Mouse (Mus musculus) hindbrain, postnatal 0 days (tissue): Measurements from ENCODE around the gene Tnfaip2. TPM values are rescaled to one million over a fixed set of nuclear protein-coding genes. Genes with fewer than 3 reads are reported as not detected.

Experiments
- ATAC-seq: fragments of 200-750 bp; cut with Nextera tagmentation; 2 replicates; pipeline ENCODE4 v1.8.0; 2017; ENCODE audit warnings: mild to moderate bottlenecking, moderate TSS enrichment, moderate library complexity
- DNase-seq: peaks from one replicate; pipeline ENCODE4 v3.0.0-alpha.2; 2015; ENCODE audit warnings: low spot score
- H3K27ac ChIP-seq: fragments of 300-500 bp; sonication (generic); 2 replicates; pipeline ENCODE4 v1.5.1; 2014; ENCODE audit warnings: mild to moderate bottlenecking
- H3K27me3 ChIP-seq: fragments of 300-500 bp; sonication (generic); 2 replicates; pipeline ENCODE4 v1.6.1; 2014; ENCODE audit warnings: low read length, mixed read lengths; ENCODE audit not compliant: insufficient read depth
- H3K36me3 ChIP-seq: fragments of 300-500 bp; sonication (generic); 2 replicates; pipeline ENCODE4 v1.6.1; 2014; ENCODE audit warnings: low read length, mixed read lengths; ENCODE audit not compliant: insufficient read depth
- H3K4me1 ChIP-seq: fragments of 300-500 bp; sonication (generic); 2 replicates; pipeline ENCODE4 v1.6.1; 2014; ENCODE audit warnings: antibody characterized with exemption, low read length, mixed read lengths; ENCODE audit not compliant: insufficient read depth
- H3K4me2 ChIP-seq: fragments of 300-500 bp; sonication (generic); 2 replicates; pipeline ENCODE4 v1.6.1; 2014; ENCODE audit warnings: low read depth, mild to moderate bottlenecking, low read length, moderate library complexity, mixed read lengths
- H3K4me3 ChIP-seq: fragments of 300-500 bp; sonication (generic); 2 replicates; pipeline ENCODE4 v1.5.1; 2014; ENCODE audit warnings: low read length
- H3K9ac ChIP-seq: fragments of 300-500 bp; sonication (generic); replicated peaks from 2 replicates; pipeline ENCODE4 v1.6.1; 2014; ENCODE audit warnings: mild to moderate bottlenecking, low read length, moderate library complexity, mixed read lengths
- H3K9me3 ChIP-seq: fragments of 300-500 bp; sonication (generic); 2 replicates; pipeline ENCODE4 v1.6.1; 2016; ENCODE audit warnings: low read length, mixed read lengths
- CTCF ChIP-seq: IDR thresholded peaks from 2 replicates; pipeline ENCODE4 v1.5.1; 2016; ENCODE audit warnings: antibody characterized with exemption, control low read depth, low read depth
- WGBS: fragments of 180-500 bp; shearing (Covaris S2); extraction: QIAGEN DNeasy Blood & Tissue Kit; methylation state at CpG from one replicate; pipeline ENCODE4 v1.1.7; 2014; 5-methylcytosine and 5-hydroxymethylcytosine counted together
- polyA plus RNA-seq: library from polyadenylated mRNA; unstranded; fragments of >200 nt; fragmentation: Nextera tagmentation; extraction: Ambion mirVana; gene quantifications from 2 replicates; pipeline ENCODE4 v1.2.1, GENCODE M21; 2015
- total RNA-seq: library from RNA; depleted of rRNA; stranded (reverse); fragments of >200 nt; gene quantifications from 2 replicates; pipeline ENCODE4 v1.2.3, GENCODE M21; 2014

Gene Tnfaip2
- total and polyA plus RNA-seq, 2 experiments from 2014 or later = 0.99 to 1.4 TPM

- H3K27ac ChIP-seq = no peak overlapping the region
- H3K36me3 ChIP-seq = no peaks in the 10 kb centered on the region
- no peak overlapping the region for H3K9ac ChIP-seq
- H3K4me1 ChIP-seq = peaks cover 12% of the 10 kb centered on the region; the same call in 1 of the 2 replicates
- DNase-seq = peak; percentile 74
- no peaks in the 10 kb centered on the region for H3K27me3 ChIP-seq
- WGBS = 6% methylated on average over 5 of the region's 5 CpGs
- H3K9me3 ChIP-seq = no peaks in the 10 kb centered on the region
- no peak overlapping the region for H3K4me3 ChIP-seq
- peak; percentile 50; the same call in 1 of the 2 replicates for ATAC-seq
- no peak overlapping the region for H3K4me2 ChIP-seq
- TF ChIP-seq CTCF = 0 out of 2 replicates have a peak, but pooled peaks have one; percentile 3
Observed at GRCm38 (mm10) chr12:111409583-111409982, 32.7 kb upstream of the Tnfaip2 start.

- no peak overlapping the region for H3K4me2 ChIP-seq
- no peak overlapping the region for H3K9ac ChIP-seq
- no peak for DNase-seq
- ATAC-seq = no peak
- no peaks in the 10 kb centered on the region for H3K27me3 ChIP-seq
- no peaks in the 10 kb centered on the region for H3K36me3 ChIP-seq
- no peaks in the 10 kb centered on the region for H3K9me3 ChIP-seq
- WGBS = 74% methylated on average over 8 of the region's 8 CpGs
- H3K27ac ChIP-seq = no peak overlapping the region
- H3K4me1 ChIP-seq = peaks cover 12% of the 10 kb centered on the region; the same call in 1 of the 2 replicates
- H3K4me3 ChIP-seq = no peak overlapping the region
- no peak for TF ChIP-seq CTCF
Observed at GRCm38 (mm10) chr12:111411631-111412355, 30.5 kb upstream of the Tnfaip2 start.

- ATAC-seq = no peak
- Histone ChIP-seq H3K36me3 (no peaks in the 10 kb centered on the region), H3K4me1 (peaks cover 12% of the 10 kb centered on the region; the same call in 1 of the 2 replicates), H3K4me2 (peak overlapping the region; percentile 48), H3K27me3 (no peaks in the 10 kb centered on the region), H3K27ac (no peak overlapping the region), H3K4me3 (peak overlapping the region; percentile 17), H3K9ac (peak overlapping the region; percentile 25; the same call in 1 of the 2 replicates), H3K9me3 (no peaks in the 10 kb centered on the region)
- no peak for DNase-seq
- TF ChIP-seq CTCF = peak; percentile 21; the same call in 1 of the 2 replicates
- 24% methylated on average over 11 of the region's 12 CpGs for WGBS
Observed at GRCm38 (mm10) chr12:111412581-111413284, 29.5 kb upstream of the Tnfaip2 start.

- peak; percentile 93 for DNase-seq
- H3K27me3 ChIP-seq = no peaks in the 10 kb centered on the region
- TF ChIP-seq CTCF = peak; percentile 97
- ATAC-seq = peak; percentile 86
- no peaks in the 10 kb centered on the region for H3K36me3 ChIP-seq
- peak overlapping the region; percentile 25; the same call in 1 of the 2 replicates for H3K9ac ChIP-seq
- 2% methylated on average over 21 of the region's 21 CpGs for WGBS
- peak overlapping the region; percentile 17 for H3K4me3 ChIP-seq
- no peak overlapping the region for H3K27ac ChIP-seq
- no peaks in the 10 kb centered on the region for H3K9me3 ChIP-seq
- H3K4me2 ChIP-seq = peak overlapping the region; percentile 48
- H3K4me1 ChIP-seq = peaks cover 12% of the 10 kb centered on the region; the same call in 1 of the 2 replicates
Observed at GRCm38 (mm10) chr12:111413300-111413699, 29.0 kb upstream of the Tnfaip2 start.

GRCm38 (mm10) chr12:111416921-111417779, 25.1 kb upstream of the Tnfaip2 start, which contains the start of gene Exoc3l4:
Exoc3l4 (plus strand) TSS chr12:111417017.
- Histone ChIP-seq H3K27ac (no peak within 1 kb of the TSS), H3K4me3 (peak within 1 kb of the TSS; percentile 18), H3K9me3 (no peaks in the 10 kb centered on the region), H3K9ac (no peak within 1 kb of the TSS; the same call in 1 of the 2 replicates), H3K4me1 (no peaks in the 10 kb centered on the region), H3K36me3 (no peaks in the 10 kb centered on the region), H3K4me2 (peak within 1 kb of the TSS; percentile 49), H3K27me3 (peaks cover under 1% of the 10 kb centered on the region; the same call in 1 of the 2 replicates)
- DNase-seq (no peak), ATAC-seq (no peak)
- 8% methylated on average over 17 of the region's 17 CpGs for WGBS
- no peak for TF ChIP-seq CTCF

GRCm38 (mm10) chr12:111419918-111420317, 22.4 kb upstream of the Tnfaip2 start:
- Histone ChIP-seq H3K27ac (no peak overlapping the region), H3K4me1 (no peaks in the 10 kb centered on the region), H3K4me3 (no peak overlapping the region), H3K9ac (no peak overlapping the region), H3K27me3 (peaks cover 27% of the 10 kb centered on the region), H3K36me3 (no peaks in the 10 kb centered on the region), H3K9me3 (no peaks in the 10 kb centered on the region), H3K4me2 (no peak overlapping the region)
- TF ChIP-seq CTCF = no peak
- DNase-seq (no peak), ATAC-seq (no peak)
- 79% methylated on average over 5 of the region's 5 CpGs for WGBS
